In genomic region chr11:61193392-61193791, GRCm38 (mm10) we compare ENCODE assay signal across 9 mouse cellular contexts. TPM values are rescaled to one million over a fixed set of nuclear protein-coding genes. Genes with fewer than 3 reads are reported as not detected.
A peak's percentile ranks its signal among the peaks of the same experiment; 100 is the strongest.
DNase-seq lines count a peak whose midpoint lies in the region; ATAC-seq lines count a peak whose summit lies in the region.
"Had no signal": no experiment of that assay in that cellular context is flagged by ENCODE, and none has a peak within 500 bp of the region (broad histone marks: within the 10 kb centered on the region; RNA-seq: fewer than 3 reads in every experiment).

No protein-coding gene starts in this region.

- no peaks in the 10 kb centered on the region for H3K9me3 ChIP-seq in forebrain, embryonic 13.5 days (replicated peaks)
- no peaks in the 10 kb centered on the region for H3K9me3 ChIP-seq in forebrain, embryonic 12.5 days
- H3K9me3 ChIP-seq in midbrain, embryonic 13.5 days = no peaks in the 10 kb centered on the region
- H3K9me3 ChIP-seq: neural tube, embryonic 12.5 days had no signal

- H3K4me2 ChIP-seq in forebrain, embryonic 13.5 days = no peak overlapping the region
- no peak overlapping the region for H3K4me2 ChIP-seq in forebrain, embryonic 12.5 days
- H3K4me2 ChIP-seq in midbrain, embryonic 13.5 days (replicated peaks) = no peak overlapping the region
- H3K4me2 ChIP-seq: neural tube, embryonic 12.5 days had no signal

- no peaks in the 10 kb centered on the region for H3K4me1 ChIP-seq in forebrain, embryonic 13.5 days
- H3K4me1 ChIP-seq in forebrain, embryonic 12.5 days = no peaks in the 10 kb centered on the region
- H3K4me1 ChIP-seq in midbrain, embryonic 13.5 days (replicated peaks) = peaks cover 6% of the 10 kb centered on the region; the same call in 1 of the 2 replicates
- H3K4me1 ChIP-seq: neural tube, embryonic 12.5 days had no signal

- DNase-seq in frontal cortex, postnatal 14 days (ENCODE audit: low spot score in 2 of 2) = peak; percentile 53 to 76
- DNase-seq in hindlimb bud, embryonic 11.5 days (ENCODE audit: extremely low spot score, low read depth, low spot score) = peak; percentile 42
- peak; percentile 83 to 92 for DNase-seq in left cerebral cortex, adult 18-20 months (ENCODE audit: low spot score in 2 of 2)
- DNase-seq in spleen, postnatal 10 days (ENCODE audit: low spot score in 2 of 2) = peak; percentile 53 to 85

- no peak overlapping the region for H3K9ac ChIP-seq in forebrain, embryonic 13.5 days
- no peak overlapping the region for H3K9ac ChIP-seq in forebrain, embryonic 12.5 days
- no peak overlapping the region for H3K9ac ChIP-seq in midbrain, embryonic 13.5 days (replicated peaks)
- H3K9ac ChIP-seq: neural tube, embryonic 12.5 days had no signal

- ATAC-seq in forebrain, embryonic 13.5 days = peak; percentile 66; the same call in 1 of the 2 replicates
- ATAC-seq in forebrain, embryonic 12.5 days (ENCODE audit: low FRiP score) = no peak
- peak; percentile 81; the same call in 1 of the 2 replicates for ATAC-seq in cerebellum, adult (ENCODE audit: insufficient number of reproducible peaks, low FRiP score, low TSS enrichment)
- peak; percentile 66; the same call in 1 of the 2 replicates for ATAC-seq in midbrain, embryonic 13.5 days

- no peak overlapping the region for H3K4me3 ChIP-seq in forebrain, embryonic 13.5 days
- H3K4me3 ChIP-seq in forebrain, embryonic 12.5 days (replicated peaks) = no peak overlapping the region
- H3K4me3 ChIP-seq in midbrain, embryonic 13.5 days (replicated peaks) = no peak overlapping the region
- H3K4me3 ChIP-seq: neural tube, embryonic 12.5 days had no signal

- 8% methylated on average over 9 of the region's 9 CpGs for WGBS in forebrain, embryonic 13.5 days
- WGBS in forebrain, embryonic 12.5 days = 5% methylated on average over 9 of the region's 9 CpGs
- WGBS in midbrain, embryonic 13.5 days = 16% methylated on average over 9 of the region's 9 CpGs

- no peaks in the 10 kb centered on the region; the same call in 1 of the 2 replicates for H3K27me3 ChIP-seq in forebrain, embryonic 13.5 days
- H3K27me3 ChIP-seq in forebrain, embryonic 12.5 days = 0 out of 2 replicates have a peak, but pooled peaks cover 4% of the 10 kb centered on the region
- no peaks in the 10 kb centered on the region for H3K27me3 ChIP-seq in midbrain, embryonic 13.5 days
- H3K27me3 ChIP-seq: neural tube, embryonic 12.5 days had no signal

- no peaks in the 10 kb centered on the region for H3K36me3 ChIP-seq in forebrain, embryonic 13.5 days (ENCODE audit: poor library complexity, severe bottlenecking)
- no peaks in the 10 kb centered on the region for H3K36me3 ChIP-seq in forebrain, embryonic 12.5 days (replicated peaks)
- H3K36me3 ChIP-seq in midbrain, embryonic 13.5 days = no peaks in the 10 kb centered on the region
- H3K36me3 ChIP-seq: neural tube, embryonic 12.5 days had no signal

- H3K27ac ChIP-seq in forebrain, embryonic 13.5 days = no peak overlapping the region
- no peak overlapping the region for H3K27ac ChIP-seq in forebrain, embryonic 12.5 days
- no peak overlapping the region for H3K27ac ChIP-seq in midbrain, embryonic 13.5 days
- H3K27ac ChIP-seq: neural tube, embryonic 12.5 days had no signal

RNA-seq across cellular contexts. Expression of gene Aldh3a1, which starts 13.9 kb away (rescaled TPM):
- polyA plus RNA-seq in forebrain, embryonic 13.5 days (2015; fragmentation: Nextera tagmentation; extraction: Ambion mirVana) = not detected in 2 replicates
- not detected in 2 replicates for polyA plus RNA-seq in forebrain, embryonic 12.5 days (2016; fragmentation: Nextera tagmentation; extraction: Ambion mirVana)
- 1 to 10 TPM; 2.9 to 3.2 TPM for total RNA-seq in left cerebral cortex, adult 18-20 months (2021)
- not detected in 2 replicates for polyA plus RNA-seq in midbrain, embryonic 13.5 days (2015; fragmentation: Nextera tagmentation; extraction: Ambion mirVana)
- polyA plus RNA-seq: neural tube, embryonic 12.5 days had no signal

RNA-seq across cellular contexts. Expression of gene Usp22, which starts 18.5 kb away (rescaled TPM):
- 272 and 304 TPM in 2 replicates for polyA plus RNA-seq in forebrain, embryonic 13.5 days (2015; fragmentation: Nextera tagmentation; extraction: Ambion mirVana)
- 305 and 331 TPM in 2 replicates for polyA plus RNA-seq in forebrain, embryonic 12.5 days (2016; fragmentation: Nextera tagmentation; extraction: Ambion mirVana)
- total RNA-seq in left cerebral cortex, adult 18-20 months (2021) = 100 to 1,000 TPM; 195 to 215 TPM
- polyA plus RNA-seq in midbrain, embryonic 13.5 days (2015; fragmentation: Nextera tagmentation; extraction: Ambion mirVana) = 368 and 370 TPM in 2 replicates
